ENCODE assay signal across 14 mouse cellular contexts in genomic region chr8:94694701-94695100, GRCm38 (mm10). TPM values are rescaled to one million over a fixed set of nuclear protein-coding genes. Genes with fewer than 3 reads are reported as not detected.
DNase-seq lines count a peak whose midpoint lies in the region; ATAC-seq and TF ChIP-seq lines count a peak whose summit lies in the region.
"Had no signal": no experiment of that assay in that cellular context is flagged by ENCODE, and none has a peak within 500 bp of the region (broad histone marks: within the 10 kb centered on the region; RNA-seq: fewer than 3 reads in every experiment).

No protein-coding gene starts in this region.

- H3K4me1 ChIP-seq in forebrain, embryonic 11.5 days (replicated peaks; ENCODE audit: control insufficient read depth, insufficient read depth, low read length), result peaks cover 11% of the 10 kb centered on the region; the same call in 1 of the 2 replicates
- H3K4me1 ChIP-seq in forebrain, embryonic 15.5 days, result peaks cover 13% of the 10 kb centered on the region
- H3K4me1 ChIP-seq in liver, adult 2 months (ENCODE audit: control insufficient read depth, insufficient read depth, low read length), result peaks cover 9% of the 10 kb centered on the region
- H3K4me1 ChIP-seq in liver, embryonic 11.5 days (replicated peaks; ENCODE audit: control insufficient read depth, insufficient read depth, low read length), result peaks cover 4% of the 10 kb centered on the region; the same call in 1 of the 2 replicates
- peaks cover 27% of the 10 kb centered on the region for H3K4me1 ChIP-seq in embryonic facial prominence, embryonic 15.5 days
- H3K4me1 ChIP-seq in neural tube, embryonic 13.5 days (replicated peaks), result peaks cover 25% of the 10 kb centered on the region

- H3K36me3 ChIP-seq in forebrain, embryonic 11.5 days (ENCODE audit: control insufficient read depth, insufficient read depth, low read length), result no peaks in the 10 kb centered on the region
- H3K36me3 ChIP-seq in forebrain, embryonic 15.5 days, result no peaks in the 10 kb centered on the region
- no peaks in the 10 kb centered on the region for H3K36me3 ChIP-seq in liver, adult 2 months (ENCODE audit: control insufficient read depth, insufficient read depth, low read length)
- H3K36me3 ChIP-seq in liver, embryonic 11.5 days (ENCODE audit: control insufficient read depth, insufficient read depth, low read length), result no peaks in the 10 kb centered on the region
- H3K36me3 ChIP-seq in embryonic facial prominence, embryonic 15.5 days, result no peaks in the 10 kb centered on the region
- H3K36me3 ChIP-seq in neural tube, embryonic 13.5 days, result no peaks in the 10 kb centered on the region

- H3K4me2 ChIP-seq in forebrain, embryonic 11.5 days (ENCODE audit: low read depth, low read length, severe bottlenecking), result no peak overlapping the region
- no peak overlapping the region for H3K4me2 ChIP-seq in forebrain, embryonic 15.5 days (replicated peaks)
- H3K4me2 ChIP-seq in liver, embryonic 11.5 days, result no peak overlapping the region
- peak overlapping the region; percentile 84 for H3K4me2 ChIP-seq in embryonic facial prominence, embryonic 15.5 days (replicated peaks)
- peak overlapping the region; percentile 73; the same call in 1 of the 2 replicates for H3K4me2 ChIP-seq in neural tube, embryonic 13.5 days

- no peak overlapping the region for H3K4me3 ChIP-seq in forebrain, embryonic 11.5 days (ENCODE audit: low read depth, low read length)
- no peak overlapping the region for H3K4me3 ChIP-seq in forebrain, embryonic 15.5 days
- peak overlapping the region; percentile 7; the same call in 1 of the 2 replicates for H3K4me3 ChIP-seq in liver, adult 2 months (ENCODE audit: insufficient read depth, low read depth, low read length)
- H3K4me3 ChIP-seq in liver, embryonic 11.5 days (ENCODE audit: low read depth, low read length), result no peak overlapping the region
- no peak overlapping the region; the same call in none of the 2 replicates for H3K4me3 ChIP-seq in embryonic facial prominence, embryonic 15.5 days (replicated peaks)
- no peak overlapping the region for H3K4me3 ChIP-seq in neural tube, embryonic 13.5 days

- H3K9ac ChIP-seq in forebrain, embryonic 11.5 days (ENCODE audit: low read length), result no peak overlapping the region
- no peak overlapping the region for H3K9ac ChIP-seq in forebrain, embryonic 15.5 days (replicated peaks)
- no peak overlapping the region for H3K9ac ChIP-seq in liver, adult 2 months (ENCODE audit: low read depth, low read length)
- no peak overlapping the region for H3K9ac ChIP-seq in liver, embryonic 11.5 days (ENCODE audit: low read depth, low read length)
- no peak overlapping the region for H3K9ac ChIP-seq in embryonic facial prominence, embryonic 15.5 days
- H3K9ac ChIP-seq in neural tube, embryonic 13.5 days, result no peak overlapping the region

- DNase-seq in forebrain, embryonic 11.5 days (ENCODE audit: low spot score), result peak; percentile 43
- no peak for DNase-seq in liver, adult 2 months (ENCODE audit: extremely low read depth, low read depth, low spot score)
- no peak for DNase-seq in liver, embryonic 11.5 days (ENCODE audit: low spot score)
- DNase-seq in cerebellum, adult 11 months, result no peak
- DNase-seq: adrenal gland, adult 2 months; left cerebral cortex, postnatal 4 days; right cerebral cortex, postnatal 25 days had no signal

- H3K27ac ChIP-seq in forebrain, embryonic 11.5 days (ENCODE audit: low read depth, low read length), result no peak overlapping the region
- H3K27ac ChIP-seq in forebrain, embryonic 15.5 days (replicated peaks), result no peak overlapping the region
- H3K27ac ChIP-seq in liver, adult 2 months (replicated peaks; ENCODE audit: insufficient read depth, low read depth, low read length), result no peak overlapping the region
- no peak overlapping the region for H3K27ac ChIP-seq in liver, embryonic 11.5 days (ENCODE audit: low read depth, low read length)
- no peak overlapping the region for H3K27ac ChIP-seq in embryonic facial prominence, embryonic 15.5 days (replicated peaks)
- no peak overlapping the region for H3K27ac ChIP-seq in neural tube, embryonic 13.5 days (replicated peaks)

- no peak for TF ChIP-seq CTCF in liver, adult 2 months (IDR thresholded peaks at IDR 0.05; ENCODE audit: low read depth, low read length)

- 8% methylated on average over 6 of the region's 6 CpGs for WGBS in forebrain, embryonic 11.5 days
- WGBS in forebrain, embryonic 15.5 days, result 3% methylated on average over 6 of the region's 6 CpGs
- 32% methylated on average over 6 of the region's 6 CpGs for WGBS in liver, adult 2 months
- WGBS in liver, embryonic 11.5 days, result 8% methylated on average over 6 of the region's 6 CpGs
- 4% methylated on average over 6 of the region's 6 CpGs for WGBS in embryonic facial prominence, embryonic 15.5 days
- 2% methylated on average over 6 of the region's 6 CpGs for WGBS in neural tube, embryonic 13.5 days

- TF ChIP-seq POLR2A in liver, adult 2 months (IDR thresholded peaks at IDR 0.05; ENCODE audit: extremely low read depth, insufficient read depth, low read length), result no peak

- ATAC-seq in forebrain, embryonic 11.5 days (replicated peaks; ENCODE audit: low FRiP score), result no peak
- no peak for ATAC-seq in forebrain, embryonic 15.5 days (replicated peaks)
- no peak for ATAC-seq in liver, embryonic 11.5 days (replicated peaks; ENCODE audit: low FRiP score)
- ATAC-seq in embryonic facial prominence, embryonic 15.5 days (ENCODE audit: insufficient number of reproducible peaks, low FRiP score, low TSS enrichment, low read depth), result no peak
- ATAC-seq in neural tube, embryonic 13.5 days (ENCODE audit: low read depth), result no peak
- no peak for ATAC-seq in frontal cortex, adult (ENCODE audit: low TSS enrichment)

- H3K9me3 ChIP-seq in forebrain, embryonic 11.5 days (ENCODE audit: control insufficient read depth, low read length), result no peaks in the 10 kb centered on the region
- no peaks in the 10 kb centered on the region for H3K9me3 ChIP-seq in forebrain, embryonic 15.5 days
- no peaks in the 10 kb centered on the region for H3K9me3 ChIP-seq in liver, embryonic 11.5 days (ENCODE audit: control insufficient read depth, low read length)
- no peaks in the 10 kb centered on the region for H3K9me3 ChIP-seq in embryonic facial prominence, embryonic 15.5 days (replicated peaks)
- H3K9me3 ChIP-seq in neural tube, embryonic 13.5 days, result no peaks in the 10 kb centered on the region

- peaks cover 41% of the 10 kb centered on the region for H3K27me3 ChIP-seq in forebrain, embryonic 11.5 days (ENCODE audit: control insufficient read depth, insufficient read depth, low read length)
- H3K27me3 ChIP-seq in forebrain, embryonic 15.5 days, result peaks cover 48% of the 10 kb centered on the region
- H3K27me3 ChIP-seq in liver, adult 2 months (ENCODE audit: control insufficient read depth, insufficient read depth, low read length), result no peaks in the 10 kb centered on the region
- peaks cover 58% of the 10 kb centered on the region for H3K27me3 ChIP-seq in liver, embryonic 11.5 days (replicated peaks; ENCODE audit: control insufficient read depth, insufficient read depth, low read length)
- peaks cover 57% of the 10 kb centered on the region for H3K27me3 ChIP-seq in embryonic facial prominence, embryonic 15.5 days
- H3K27me3 ChIP-seq in neural tube, embryonic 13.5 days, result peaks cover 70% of the 10 kb centered on the region

- H3K79me2 ChIP-seq in liver, adult 2 months (ENCODE audit: control insufficient read depth, insufficient read depth, low read length), result peaks cover 25% of the 10 kb centered on the region; the same call in 1 of the 2 replicates

RNA-seq across cellular contexts. Expression of gene Pllp, which starts 1.4 kb away (rescaled TPM):
- polyA plus RNA-seq in forebrain, embryonic 11.5 days (2014; fragmentation: Nextera tagmentation; extraction: Ambion mirVana), result 0.60 and 0.96 TPM in 2 replicates
- 1.3 and 1.5 TPM in 2 replicates for polyA plus RNA-seq in forebrain, embryonic 15.5 days (2015; fragmentation: Nextera tagmentation; extraction: Ambion mirVana)
- 8.1 and 8.6 TPM in 2 replicates for total RNA-seq in liver, adult 2 months (2014; rRNA removed)
- polyA plus RNA-seq in liver, adult 2 months (2012; rRNA removed), result 41.8 and 44.1 TPM in 2 replicates
- 3.4 and 4.5 TPM in 2 replicates for polyA plus RNA-seq in liver, embryonic 11.5 days (2014; fragmentation: Nextera tagmentation; extraction: Ambion mirVana)
- 10.9 and 14.2 TPM in 2 replicates for polyA plus RNA-seq in embryonic facial prominence, embryonic 15.5 days (2015; fragmentation: Nextera tagmentation; extraction: Ambion mirVana)
- polyA plus RNA-seq in neural tube, embryonic 13.5 days (2015; fragmentation: Nextera tagmentation; extraction: Ambion mirVana), result 1.0 and 2.1 TPM in 2 replicates
- total RNA-seq: hematopoietic stem cell, adult 5-6 weeks had no signal

RNA-seq across cellular contexts. Expression of gene Arl2bp, which starts 28.3 kb away (rescaled TPM):
- polyA plus RNA-seq in forebrain, embryonic 11.5 days (2014; fragmentation: Nextera tagmentation; extraction: Ambion mirVana), result 82.3 and 89.1 TPM in 2 replicates
- 198 and 206 TPM in 2 replicates for polyA plus RNA-seq in forebrain, embryonic 15.5 days (2015; fragmentation: Nextera tagmentation; extraction: Ambion mirVana)
- 4.2 and 4.8 TPM in 2 replicates for total RNA-seq in liver, adult 2 months (2014; rRNA removed)
- 5.9 and 7.7 TPM in 2 replicates for polyA plus RNA-seq in liver, adult 2 months (2012; rRNA removed)
- polyA plus RNA-seq in liver, embryonic 11.5 days (2014; fragmentation: Nextera tagmentation; extraction: Ambion mirVana), result 28.8 and 33.5 TPM in 2 replicates
- polyA plus RNA-seq in embryonic facial prominence, embryonic 15.5 days (2015; fragmentation: Nextera tagmentation; extraction: Ambion mirVana), result 118 and 120 TPM in 2 replicates
- 219 and 224 TPM in 2 replicates for polyA plus RNA-seq in neural tube, embryonic 13.5 days (2015; fragmentation: Nextera tagmentation; extraction: Ambion mirVana)

RNA-seq across cellular contexts. Expression of gene Ccl22, which starts 50.7 kb away (rescaled TPM):
- not detected in 2 replicates for polyA plus RNA-seq in forebrain, embryonic 11.5 days (2014; fragmentation: Nextera tagmentation; extraction: Ambion mirVana)
- not detected in 2 replicates for polyA plus RNA-seq in forebrain, embryonic 15.5 days (2015; fragmentation: Nextera tagmentation; extraction: Ambion mirVana)
- total RNA-seq in liver, adult 2 months (2014; rRNA removed), result 0.28 and 4.4 TPM in 2 replicates
- 0.24 and 0.32 TPM in 2 replicates for polyA plus RNA-seq in liver, adult 2 months (2012; rRNA removed)
- not detected in 2 replicates for polyA plus RNA-seq in liver, embryonic 11.5 days (2014; fragmentation: Nextera tagmentation; extraction: Ambion mirVana)
- not detected in 2 replicates for polyA plus RNA-seq in embryonic facial prominence, embryonic 15.5 days (2015; fragmentation: Nextera tagmentation; extraction: Ambion mirVana)
- polyA plus RNA-seq in neural tube, embryonic 13.5 days (2015; fragmentation: Nextera tagmentation; extraction: Ambion mirVana), result not detected in 2 replicates
- total RNA-seq: adrenal gland, adult 2 months; heart, adult 8-10 months; hematopoietic stem cell, adult 5-6 weeks; left cerebral cortex, postnatal 4 days had no signal
- polyA plus RNA-seq: neural tube, embryonic 11.5 days had no signal

Comparison
In these comparisons a context has a peak if more than half of its experiments do, and no peak if none do; other contexts are left out.
1. H3K4me2 ChIP-seq: peak in embryonic facial prominence, embryonic 15.5 days (single experiment) and neural tube, embryonic 13.5 days (single experiment); none in forebrain, embryonic 11.5 days (single experiment), forebrain, embryonic 15.5 days (single experiment) and liver, embryonic 11.5 days (single experiment).